Mouse (Mus musculus) hindbrain, embryonic 10.5 days (tissue): ENCODE results near the gene Ring1. TPM values are rescaled to one million over a fixed set of nuclear protein-coding genes. Genes with fewer than 3 reads are reported as not detected.

Experiments
- DNase-seq: peaks from one replicate; pipeline ENCODE4 v3.0.0-alpha.2; 2017; ENCODE audit warnings: low spot score
- H3K27ac ChIP-seq: fragments of 300-500 bp; sonication (generic); 2 replicates; pipeline ENCODE4 v1.5.1; 2016; ENCODE audit warnings: mild to moderate bottlenecking, moderate library complexity
- H3K27me3 ChIP-seq: fragments of 300-500 bp; sonication (generic); 2 replicates; pipeline ENCODE4 v1.6.1; 2016; ENCODE audit warnings: mild to moderate bottlenecking; ENCODE audit not compliant: poor library complexity, insufficient read depth, severe bottlenecking
- H3K36me3 ChIP-seq: fragments of 300-500 bp; sonication (generic); 2 replicates; pipeline ENCODE4 v1.6.1; 2016; ENCODE audit warnings: mild to moderate bottlenecking, moderate library complexity
- H3K4me1 ChIP-seq: fragments of 300-500 bp; sonication (generic); replicated peaks from 2 replicates; pipeline ENCODE4 v1.6.1; 2016; ENCODE audit warnings: mild to moderate bottlenecking
- H3K4me3 ChIP-seq: fragments of 300-500 bp; sonication (generic); 2 replicates; pipeline ENCODE4 v1.5.1; 2016; ENCODE audit warnings: mild to moderate bottlenecking, moderate library complexity
- H3K9me3 ChIP-seq: fragments of 300-500 bp; sonication (generic); 2 replicates; pipeline ENCODE4 v1.6.1; 2016; ENCODE audit warnings: mild to moderate bottlenecking, moderate library complexity
- WGBS: fragments of 180-500 bp; shearing (Covaris S2); methylation state at CpG from one replicate; pipeline ENCODE4 v1.1.7; 2016; 5-methylcytosine and 5-hydroxymethylcytosine counted together
- polyA plus RNA-seq: library from polyadenylated mRNA; unstranded; fragments of >200 nt; fragmentation: Nextera tagmentation; extraction: Ambion mirVana; gene quantifications from 2 replicates; pipeline ENCODE4 v1.2.1, GENCODE M21; 2016

The Ring1 gene
- 12.3 and 17.3 TPM in 2 replicates for polyA plus RNA-seq

DNA sequence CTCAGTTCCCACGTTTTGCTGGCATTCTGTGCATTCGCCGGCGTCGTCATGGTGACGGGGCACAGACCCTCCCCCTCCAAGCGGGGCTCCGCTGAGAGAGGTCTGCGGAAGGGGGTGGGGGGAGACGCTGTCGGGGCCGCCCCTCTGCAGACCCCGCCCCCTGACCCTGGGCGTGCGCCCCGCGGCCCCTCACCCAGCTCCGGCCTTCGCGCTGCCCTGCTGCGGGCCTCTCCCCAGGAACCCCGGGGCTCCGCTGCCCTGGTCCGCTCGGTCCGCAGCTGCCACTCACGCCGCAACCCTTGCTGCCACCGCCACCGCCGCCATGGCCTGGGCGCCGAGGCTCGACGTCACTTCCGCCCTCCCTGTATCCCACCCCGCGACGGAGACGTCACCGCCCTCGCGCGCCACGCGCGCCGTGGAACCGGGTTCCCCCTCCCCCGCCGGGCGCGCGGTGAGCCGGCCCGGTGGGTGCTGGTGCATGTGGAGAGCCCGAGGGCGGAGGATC lies at the start of gene Ring1:
Gene Ring1, minus strand, starts transcription at position 364 of the 505 bp plus-strand sequence.
- Histone ChIP-seq H3K4me1 (peaks cover 65% of the 10 kb centered on the region), H3K36me3 (peaks cover 61% of the 10 kb centered on the region), H3K4me3 (peak within 1 kb of the TSS; percentile 74), H3K27ac (peak within 1 kb of the TSS; percentile 98), H3K27me3 (no peaks in the 10 kb centered on the region), H3K9me3 (peaks cover 38% of the 10 kb centered on the region)
- WGBS = under 1% methylated on average over 57 of the region's 58 CpGs
- peak; percentile 94 for DNase-seq

DNA sequence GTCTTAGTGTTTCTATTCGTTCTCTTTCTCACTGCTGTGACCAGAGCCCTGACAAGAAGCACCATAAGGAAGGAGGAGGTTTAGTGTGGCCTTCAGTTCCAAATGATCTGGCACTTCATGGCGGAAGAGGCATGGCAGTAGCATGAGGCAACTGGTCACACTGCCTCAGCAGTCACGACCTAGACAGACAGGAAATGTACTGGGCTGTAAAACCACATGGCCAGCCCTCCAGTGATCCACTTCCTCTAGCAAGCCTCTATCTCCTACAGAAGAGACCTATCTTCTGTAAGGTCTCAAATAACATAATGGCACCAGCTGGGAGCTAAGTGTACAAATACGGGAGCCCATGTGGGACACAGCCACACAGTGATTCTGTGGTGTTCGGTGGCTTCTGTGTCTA lies 47.6 kb upstream of the Ring1 start:
- WGBS = 79% methylated on average over 5 of the region's 5 CpGs
- H3K4me3 ChIP-seq = no peak overlapping the region
- H3K9me3 ChIP-seq = no peaks in the 10 kb centered on the region
- H3K36me3 ChIP-seq = no peaks in the 10 kb centered on the region
- 0 out of 2 replicates have a peak, but pooled peaks cover 8% of the 10 kb centered on the region for H3K4me1 ChIP-seq
- no peak for DNase-seq
- no peak overlapping the region for H3K27ac ChIP-seq
- peaks cover 19% of the 10 kb centered on the region for H3K27me3 ChIP-seq

DNA sequence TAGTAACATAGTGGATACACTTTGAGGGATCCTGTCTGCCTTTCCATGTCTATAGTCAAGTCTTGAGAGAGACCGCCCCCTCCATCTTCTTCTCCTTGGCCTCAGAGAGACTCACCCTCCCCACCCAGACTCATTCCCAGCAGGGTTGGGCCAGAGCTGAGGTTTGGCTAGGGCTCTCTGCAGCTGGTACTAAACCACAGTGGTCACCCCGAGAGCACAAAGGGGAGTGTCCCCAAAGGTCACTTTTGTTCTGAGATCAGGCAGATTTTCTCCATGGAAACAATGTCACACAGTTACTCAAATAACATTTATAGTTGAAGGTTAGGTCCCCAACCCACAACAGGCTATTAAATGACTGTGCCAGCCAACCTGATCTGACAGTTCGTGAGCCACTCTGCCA lies 44.4 kb upstream of the Ring1 start:
- no peak for DNase-seq
- no peak overlapping the region for H3K27ac ChIP-seq
- 0 out of 2 replicates have a peak, but pooled peaks cover 6% of the 10 kb centered on the region for H3K4me1 ChIP-seq
- H3K9me3 ChIP-seq = no peaks in the 10 kb centered on the region
- peaks cover 8% of the 10 kb centered on the region; the same call in 1 of the 2 replicates for H3K36me3 ChIP-seq
- H3K4me3 ChIP-seq = no peak overlapping the region
- H3K27me3 ChIP-seq = no peaks in the 10 kb centered on the region
- 53% methylated on average over 3 of the region's 3 CpGs for WGBS

GRCm38 (mm10) chr17:34057224-34057623 lies 32.7 kb upstream of the Ring1 start:
- Histone ChIP-seq H3K36me3 (peaks cover 14% of the 10 kb centered on the region; the same call in 1 of the 2 replicates), H3K9me3 (no peaks in the 10 kb centered on the region), H3K27ac (no peak overlapping the region), H3K27me3 (no peaks in the 10 kb centered on the region), H3K4me3 (no peak overlapping the region), H3K4me1 (peaks cover 36% of the 10 kb centered on the region)
- 80% methylated on average over 7 of the region's 7 CpGs for WGBS
- no peak for DNase-seq

DNA sequence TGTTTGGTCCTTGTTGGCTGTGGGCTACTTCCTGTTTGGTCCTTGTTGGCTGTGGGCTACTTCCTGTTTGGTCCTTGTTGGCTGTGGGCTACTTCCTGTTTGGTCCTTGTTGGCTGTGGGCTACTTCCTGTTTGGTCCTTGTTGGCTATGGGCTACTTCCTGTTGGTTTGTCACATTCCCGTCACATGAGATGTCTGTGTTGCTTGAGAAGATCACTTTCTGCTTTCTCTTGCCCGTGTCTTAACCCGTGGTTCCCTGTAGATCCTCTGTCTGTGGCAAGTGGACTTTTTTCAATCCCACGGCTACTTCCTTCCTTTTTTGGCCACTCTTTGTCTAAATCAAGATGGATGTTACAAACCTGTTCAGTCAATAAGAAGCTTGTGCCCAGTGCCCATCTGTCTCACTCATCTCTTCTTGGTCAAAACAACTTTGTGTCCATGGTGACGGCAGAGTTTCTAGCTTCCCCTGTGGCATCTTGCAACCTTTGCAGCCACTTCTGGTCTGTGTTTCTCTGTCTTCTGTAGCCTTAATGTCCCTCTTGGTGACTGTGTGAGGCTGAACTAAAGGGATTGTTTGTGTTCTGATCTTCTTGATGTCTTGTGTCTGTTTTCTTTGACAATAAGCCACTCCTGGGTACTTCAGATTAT lies 23.0 kb upstream of the Ring1 start:
- H3K4me3 ChIP-seq = no peak overlapping the region
- H3K27me3 ChIP-seq = no peaks in the 10 kb centered on the region
- 94% methylated on average over 5 of the region's 5 CpGs for WGBS
- no peak for DNase-seq
- peaks cover 10% of the 10 kb centered on the region for H3K9me3 ChIP-seq
- no peak overlapping the region for H3K27ac ChIP-seq
- H3K4me1 ChIP-seq = no peaks in the 10 kb centered on the region
- peaks cover 15% of the 10 kb centered on the region for H3K36me3 ChIP-seq

DNA sequence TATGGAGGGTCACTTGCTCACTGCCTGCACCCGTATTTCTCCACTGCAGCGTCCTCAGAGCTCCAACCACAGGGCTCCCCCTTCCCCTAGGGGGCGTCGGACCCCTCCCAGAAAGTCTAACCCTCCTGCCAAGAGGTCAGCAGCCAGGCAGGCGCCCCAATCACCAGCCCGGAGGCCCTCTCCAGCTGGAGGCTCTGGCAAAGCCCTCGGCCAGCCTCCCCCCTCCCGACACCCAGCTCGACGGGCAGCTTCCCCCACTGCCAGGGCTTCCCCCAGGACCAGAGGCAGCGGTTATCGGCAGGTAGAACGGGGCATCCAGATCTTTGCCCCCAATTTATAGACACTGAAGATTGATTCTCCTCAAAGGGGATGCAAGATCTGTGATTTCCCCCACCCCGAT lies 21.5 kb upstream of the Ring1 start:
- H3K9me3 ChIP-seq = peaks cover 10% of the 10 kb centered on the region
- no peak overlapping the region for H3K27ac ChIP-seq
- 79% methylated on average over 14 of the region's 14 CpGs for WGBS

DNA sequence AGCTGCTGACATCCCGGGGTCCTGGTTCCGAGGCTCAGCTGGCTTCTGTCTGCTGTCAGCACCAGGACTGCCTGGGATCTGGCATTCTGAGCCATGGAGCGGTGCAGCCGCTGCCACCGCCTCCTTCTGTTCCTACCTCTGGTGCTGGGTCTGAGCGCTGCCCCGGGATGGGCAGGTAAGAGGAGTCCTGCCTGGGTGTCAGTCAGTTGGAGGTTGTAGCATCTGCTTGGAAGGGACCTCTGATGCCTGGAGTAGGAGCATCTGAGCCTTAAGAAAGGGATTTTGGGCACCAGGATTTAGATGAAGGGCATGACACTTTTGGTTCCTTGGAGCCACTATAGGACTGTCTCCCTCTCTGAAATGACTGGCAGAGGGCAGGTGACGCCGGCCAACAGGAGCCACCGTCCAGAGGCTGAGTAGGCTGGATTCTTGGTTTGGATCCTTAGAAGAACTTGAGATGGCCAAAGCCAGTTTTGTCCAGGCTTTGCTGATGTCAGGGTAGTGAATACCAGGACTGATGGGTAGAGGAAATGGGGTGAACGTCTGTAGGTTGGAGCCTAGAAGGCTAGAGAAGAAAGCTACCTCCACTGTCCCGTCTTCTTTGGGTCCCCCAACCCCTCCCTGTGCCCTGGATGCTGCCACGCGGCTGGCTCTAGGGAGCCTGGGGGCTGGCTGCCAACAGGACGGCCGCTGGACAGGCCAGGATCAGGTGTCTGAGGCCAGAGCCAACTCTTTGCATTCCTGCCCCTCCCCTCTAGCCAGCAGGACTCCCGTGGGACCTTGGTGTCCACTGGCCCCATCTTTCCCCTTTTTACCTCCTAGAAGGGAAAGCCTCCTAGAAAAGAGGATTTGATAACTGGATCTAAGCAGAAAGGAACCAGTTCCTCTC lies 15.3 kb upstream of the Ring1 start:
- Histone ChIP-seq H3K4me3 (peak overlapping the region; percentile 35; the same call in 1 of the 2 replicates), H3K27me3 (peaks cover 16% of the 10 kb centered on the region), H3K9me3 (no peaks in the 10 kb centered on the region), H3K4me1 (peaks cover 61% of the 10 kb centered on the region), H3K36me3 (peaks cover 37% of the 10 kb centered on the region), H3K27ac (peak overlapping the region; percentile 59)
- no peak for DNase-seq
- 32% methylated on average over 17 of the region's 17 CpGs for WGBS

More for the DNA sequence above, 21.5 kb upstream of the Ring1 start:
- DNase-seq = no peak
- peaks cover 6% of the 10 kb centered on the region for H3K27me3 ChIP-seq
- H3K4me3 ChIP-seq = no peak overlapping the region
- H3K36me3 ChIP-seq = peaks cover 12% of the 10 kb centered on the region
- peaks cover 16% of the 10 kb centered on the region for H3K4me1 ChIP-seq

DNA sequence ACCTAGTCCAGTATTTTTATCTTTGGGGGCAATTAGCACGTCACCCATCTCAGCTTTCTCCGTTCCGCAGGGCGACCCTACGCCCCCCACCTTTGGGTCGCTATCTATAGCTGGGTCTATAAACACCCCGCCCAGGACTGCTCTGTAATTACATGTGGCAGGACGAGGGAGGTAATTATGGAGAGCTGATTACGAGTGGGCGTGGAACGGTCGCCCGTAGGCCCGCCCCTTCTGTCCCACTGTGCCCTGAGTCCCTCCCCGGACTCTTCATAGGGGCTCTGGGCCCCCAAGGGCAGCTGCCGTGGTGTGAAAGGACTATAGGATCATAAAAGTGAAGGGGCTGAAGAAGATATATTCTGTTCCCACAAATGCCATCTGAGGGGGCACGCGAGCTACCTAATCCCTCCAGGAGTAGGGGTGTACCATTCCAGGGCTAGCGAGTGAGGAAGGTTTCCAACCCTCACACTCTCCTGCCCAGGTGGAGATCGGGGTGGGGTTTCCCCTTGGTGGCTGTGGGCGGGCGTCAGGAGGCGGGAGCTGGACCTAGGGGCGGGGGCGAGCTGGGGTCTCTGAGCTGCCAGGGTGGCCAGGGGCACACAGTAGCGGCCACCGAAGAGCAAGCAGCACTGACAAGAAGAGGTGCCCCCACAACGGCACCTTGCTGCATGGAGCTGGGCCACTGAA lies 14.5 kb upstream of the Ring1 start, which contains the start of gene Col11a2:
Gene Col11a2, plus strand, starts transcription at position 560 of the 684 bp plus-strand sequence.
- no peak for DNase-seq
- Histone ChIP-seq H3K36me3 (peaks cover 45% of the 10 kb centered on the region), H3K9me3 (no peaks in the 10 kb centered on the region), H3K4me3 (peak within 1 kb of the TSS; percentile 35), H3K27me3 (peaks cover 16% of the 10 kb centered on the region), H3K27ac (peak within 1 kb of the TSS; percentile 62), H3K4me1 (peaks cover 61% of the 10 kb centered on the region)
- 15% methylated on average over 28 of the region's 28 CpGs for WGBS

DNA sequence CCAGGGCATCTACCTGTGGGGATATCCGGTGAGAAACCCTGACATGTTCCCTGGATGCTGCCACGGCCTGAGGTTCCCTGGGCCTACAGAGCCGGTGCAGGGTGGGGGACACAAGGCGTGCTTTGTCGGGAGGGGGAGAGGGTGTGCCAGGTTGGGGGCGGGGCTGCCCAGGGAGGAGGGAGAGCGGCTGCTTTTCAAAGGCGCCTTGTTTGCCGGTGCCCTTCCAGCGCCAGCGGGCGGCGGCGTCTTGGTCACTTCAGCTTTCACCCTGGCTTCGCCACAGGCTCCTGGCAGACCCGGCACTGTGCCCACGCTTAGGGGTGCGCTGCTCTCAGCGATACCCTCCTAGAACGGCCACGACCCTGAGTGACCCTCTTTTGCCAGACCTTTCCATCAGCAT lies 14.0 kb upstream of the Ring1 start:
- Histone ChIP-seq H3K36me3 (peaks cover 50% of the 10 kb centered on the region), H3K27ac (peak overlapping the region; percentile 62), H3K4me3 (peak overlapping the region; percentile 35), H3K4me1 (peaks cover 67% of the 10 kb centered on the region), H3K27me3 (peaks cover 16% of the 10 kb centered on the region), H3K9me3 (no peaks in the 10 kb centered on the region)
- no peak for DNase-seq
- WGBS = 19% methylated on average over 20 of the region's 21 CpGs

DNA sequence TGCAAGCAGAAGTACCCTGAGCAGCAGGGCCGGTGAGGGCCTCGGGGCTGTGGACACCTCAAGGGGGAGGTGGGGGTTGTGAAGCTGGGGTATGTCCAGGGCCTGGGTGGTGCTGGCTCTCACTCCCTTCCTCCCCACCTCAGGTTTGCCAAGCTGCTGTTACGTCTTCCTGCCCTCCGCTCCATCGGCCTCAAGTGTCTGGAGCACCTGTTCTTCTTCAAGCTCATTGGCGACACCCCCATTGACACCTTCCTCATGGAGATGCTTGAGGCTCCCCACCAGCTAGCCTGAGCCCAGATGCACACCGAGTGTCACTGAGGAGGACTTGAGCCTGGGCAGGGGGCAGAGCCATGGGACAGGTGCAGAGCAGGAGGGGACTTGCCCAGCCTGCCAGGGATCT lies 12.8 kb upstream of the Ring1 start:
- peaks cover 16% of the 10 kb centered on the region for H3K27me3 ChIP-seq
- peaks cover 54% of the 10 kb centered on the region for H3K36me3 ChIP-seq
- 93% methylated on average over 7 of the region's 7 CpGs for WGBS
- no peak overlapping the region for H3K27ac ChIP-seq
- no peak for DNase-seq
- peaks cover 76% of the 10 kb centered on the region for H3K4me1 ChIP-seq
- H3K4me3 ChIP-seq = no peak overlapping the region
- no peaks in the 10 kb centered on the region for H3K9me3 ChIP-seq

DNA sequence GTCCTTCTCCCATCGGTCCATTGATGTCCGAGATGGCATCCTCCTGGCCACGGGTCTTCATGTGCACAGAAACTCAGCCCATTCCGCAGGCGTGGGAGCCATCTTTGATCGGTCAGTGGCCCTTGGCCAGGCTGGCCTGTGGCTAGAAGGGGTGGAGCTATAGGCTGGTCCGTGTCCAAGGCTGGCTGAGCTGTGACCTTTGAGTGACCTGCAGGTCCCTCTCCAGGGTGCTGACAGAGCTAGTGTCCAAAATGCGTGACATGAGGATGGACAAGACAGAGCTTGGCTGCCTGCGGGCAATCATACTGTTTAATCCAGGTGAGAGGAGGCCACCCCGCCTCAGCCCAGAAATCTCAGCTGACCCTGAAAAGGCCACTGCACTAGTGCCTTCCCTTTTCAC lies 12.2 kb upstream of the Ring1 start:
- no peak overlapping the region for H3K4me3 ChIP-seq
- WGBS = 84% methylated on average over 10 of the region's 10 CpGs
- DNase-seq = no peak
- peaks cover 73% of the 10 kb centered on the region for H3K4me1 ChIP-seq
- H3K27me3 ChIP-seq = peaks cover 16% of the 10 kb centered on the region
- H3K36me3 ChIP-seq = peaks cover 54% of the 10 kb centered on the region
- no peak overlapping the region for H3K27ac ChIP-seq
- H3K9me3 ChIP-seq = no peaks in the 10 kb centered on the region

GRCm38 (mm10) chr17:34035517-34035916 lies 11.0 kb upstream of the Ring1 start:
- Histone ChIP-seq H3K4me1 (peaks cover 67% of the 10 kb centered on the region), H3K27me3 (peaks cover 8% of the 10 kb centered on the region), H3K9me3 (no peaks in the 10 kb centered on the region), H3K36me3 (peaks cover 54% of the 10 kb centered on the region), H3K27ac (0 out of 2 replicates have a peak overlapping the region, but pooled peaks have one; percentile 23), H3K4me3 (0 out of 2 replicates have a peak overlapping the region, but pooled peaks have one; percentile 2)
- no peak for DNase-seq
- WGBS = 96% methylated on average over 9 of the region's 9 CpGs
